8 mouse cellular contexts compared by ENCODE assay signal in genomic region chr9:114912680-114913649, GRCm38 (mm10). TPM values are rescaled to one million over a fixed set of nuclear protein-coding genes. Genes with fewer than 3 reads are reported as not detected.
A peak's percentile ranks its signal among the peaks of the same experiment; 100 is the strongest.
DNase-seq lines count a peak whose midpoint lies in the region; ATAC-seq and TF ChIP-seq lines count a peak whose summit lies in the region.

No protein-coding gene starts in this region.

- H3K4me3 ChIP-seq in embryonic fibroblast, embryonic 13.5 days (ENCODE audit: insufficient read depth, low read length): no peak overlapping the region
- H3K4me3 ChIP-seq in spleen, adult 2 months (ENCODE audit: extremely low read depth, insufficient read depth, insufficient read length): no peak overlapping the region

- TF ChIP-seq CTCF in embryonic fibroblast, embryonic 13.5 days (IDR thresholded peaks at IDR 0.05; ENCODE audit: borderline replicate concordance, insufficient read depth, low read length): peak; percentile 62
- TF ChIP-seq CTCF in spleen, adult 2 months (IDR thresholded peaks at IDR 0.05; ENCODE audit: extremely low read depth, insufficient read depth, insufficient read length, insufficient replicate concordance): peak; percentile 49; the same call in 1 of the 2 replicates

- ATAC-seq in CD4-positive, CD25-positive, alpha-beta regulatory T cell, adult 4 months: no peak

- WGBS in spleen, adult 2 months: 73% methylated on average over 18 of the region's 18 CpGs

- DNase-seq in CD4-positive, CD25-positive, alpha-beta regulatory T cell, adult 2 months (ENCODE audit: low read depth, low spot score): peak; percentile 72
- peak; percentile 27 to 63 for DNase-seq in adrenal gland, postnatal 4 days (ENCODE audit: low spot score in 2 of 2)
- peak; percentile 91 for DNase-seq in heart, postnatal 4 days
- peak; percentile 78 to 95 for DNase-seq in layer of hippocampus, postnatal 25 days (ENCODE audit: extremely low spot score in 1 of 2, low spot score in 1 of 2)
- DNase-seq in lung, postnatal 4 days: peak; percentile 56 to 82
- DNase-seq in spleen, adult 2 months (ENCODE audit: low read depth in 1 of 2, low spot score in 2 of 2): peak in 1 of 2 experiments; percentile 48

- peaks cover 38% of the 10 kb centered on the region for H3K36me3 ChIP-seq in spleen, adult 2 months (ENCODE audit: control insufficient read depth, insufficient read depth, low read length)

- H3K27ac ChIP-seq in embryonic fibroblast, embryonic 13.5 days (ENCODE audit: insufficient read depth, low read length): no peak overlapping the region
- no peak overlapping the region for H3K27ac ChIP-seq in spleen, adult 2 months (ENCODE audit: insufficient read depth, low read length)

- H3K27me3 ChIP-seq in spleen, adult 2 months (ENCODE audit: control insufficient read depth, insufficient read depth, low read length): no peaks in the 10 kb centered on the region

- H3K4me1 ChIP-seq in embryonic fibroblast, embryonic 13.5 days (ENCODE audit: control insufficient read depth, insufficient read depth, low read length): no peaks in the 10 kb centered on the region
- no peaks in the 10 kb centered on the region for H3K4me1 ChIP-seq in spleen, adult 2 months (ENCODE audit: control insufficient read depth, insufficient read depth, insufficient read length)

- TF ChIP-seq POLR2A in embryonic fibroblast, embryonic 13.5 days (IDR thresholded peaks at IDR 0.05; ENCODE audit: low read depth, low read length): no peak
- TF ChIP-seq POLR2A in spleen, adult 2 months (IDR thresholded peaks at IDR 0.05; ENCODE audit: low read depth, low read length): no peak

RNA-seq across cellular contexts. Expression of gene Gpd1l, which starts 20.8 kb away (rescaled TPM):
- polyA plus RNA-seq in CD4-positive, CD25-positive, alpha-beta regulatory T cell, adult 4 months (2017; shearing (Covaris generic)): 10 to 100 TPM; 17.5 to 26.8 TPM
- total RNA-seq in adrenal gland, postnatal 4 days (2021): 10 to 100 TPM; 27.1 to 32.9 TPM
- 8.1 and 8.9 TPM in 2 replicates for polyA plus RNA-seq in embryonic fibroblast, embryonic 13.5 days (2011; ENCODE audit: insufficient read length, low read depth, missing spikeins)
- 10 to 100 TPM; 26.3 to 28.0 TPM for total RNA-seq in heart, postnatal 4 days (2021)
- 10 to 100 TPM; 78.2 to 84.7 TPM for total RNA-seq in layer of hippocampus, postnatal 25 days (2021)
- polyA plus RNA-seq in spleen, adult 2 months (2012; rRNA removed): 25.7 and 29.1 TPM in 2 replicates
